Mouse (Mus musculus) forebrain, embryonic 16.5 days (tissue): Measurements from ENCODE around the gene Gm4201. TPM values are rescaled to one million over a fixed set of nuclear protein-coding genes. Genes with fewer than 3 reads are reported as not detected.
"Not testable (repeated sequence)": the region's sequence is repeated elsewhere in the genome, so short reads cannot be mapped to it uniquely, and the experiment has no call there.

Experiments used
- ATAC-seq: fragments of 200-750 bp; cut with Nextera tagmentation; 2 replicates; pipeline ENCODE4 v1.8.0; 2017; ENCODE audit warnings: mild to moderate bottlenecking, moderate library complexity
- H3K27ac ChIP-seq: fragments of 300-500 bp; sonication (generic); 2 replicates; pipeline ENCODE4 v1.5.1; 2014; ENCODE audit warnings: low read length, control low read depth
- H3K27me3 ChIP-seq: fragments of 300-500 bp; sonication (generic); replicated peaks from 2 replicates; pipeline ENCODE4 v1.6.1; 2014; ENCODE audit warnings: low read length; ENCODE audit not compliant: control insufficient read depth, insufficient read depth
- H3K36me3 ChIP-seq: fragments of 300-500 bp; sonication (generic); 2 replicates; pipeline ENCODE4 v1.6.1; 2014; ENCODE audit not compliant: control insufficient read depth, insufficient read depth
- H3K4me1 ChIP-seq: fragments of 300-500 bp; sonication (generic); replicated peaks from 2 replicates; pipeline ENCODE4 v1.6.1; 2014; ENCODE audit warnings: low read length; ENCODE audit not compliant: control insufficient read depth, insufficient read depth
- H3K4me2 ChIP-seq: fragments of 300-500 bp; sonication (generic); 2 replicates; pipeline ENCODE4 v1.6.1; 2014; ENCODE audit warnings: mild to moderate bottlenecking, low read length, control low read depth
- H3K4me3 ChIP-seq: fragments of 300-500 bp; sonication (generic); replicated peaks from 2 replicates; pipeline ENCODE4 v1.5.1; 2014; ENCODE audit warnings: mild to moderate bottlenecking, low read length, control low read depth
- H3K9ac ChIP-seq: fragments of 300-500 bp; sonication (generic); replicated peaks from 2 replicates; pipeline ENCODE4 v1.6.1; 2014; ENCODE audit warnings: low read depth, low read length, control low read depth
- H3K9me3 ChIP-seq: fragments of 300-500 bp; sonication (generic); 2 replicates; pipeline ENCODE4 v1.6.1; 2016; ENCODE audit warnings: low read length; ENCODE audit not compliant: control insufficient read depth
- WGBS: fragments of 180-500 bp; shearing (Covaris S2); extraction: QIAGEN DNeasy Blood & Tissue Kit; methylation state at CpG from one replicate; pipeline ENCODE4 v1.1.7; 2014; 5-methylcytosine and 5-hydroxymethylcytosine counted together
- polyA plus RNA-seq: library from polyadenylated mRNA; unstranded; fragments of >200 nt; fragmentation: Nextera tagmentation; extraction: Ambion mirVana; gene quantifications from 2 replicates; pipeline ENCODE4 v1.2.1, GENCODE M21; 2015

Gene Gm4201
- not detected in 2 replicates for polyA plus RNA-seq

- H3K27ac ChIP-seq, H3K36me3 ChIP-seq, H3K4me2 ChIP-seq, H3K4me3 ChIP-seq, H3K9ac ChIP-seq, H3K9me3 ChIP-seq, H3K27me3 ChIP-seq, ATAC-seq, H3K4me1 ChIP-seq: not testable (repeated sequence)
- WGBS, result no CpG with 5 or more reads among the region's 3 CpGs
Observed at GRCm38 (mm10) chr7:22565243-22565642, at the start of gene Gm4201. TSS of gene Gm4201 (minus strand) at chr7:22565343.

- H3K36me3 ChIP-seq, H3K9me3 ChIP-seq, H3K4me3 ChIP-seq, H3K4me1 ChIP-seq, H3K27ac ChIP-seq, H3K27me3 ChIP-seq, H3K9ac ChIP-seq, H3K4me2 ChIP-seq, ATAC-seq: not testable (repeated sequence)
- 78% methylated on average over 2 of the region's 4 CpGs for WGBS
Observed at GRCm38 (mm10) chr7:22588027-22588426, 22.9 kb upstream of the Gm4201 start, which contains the start of gene Gm4565. TSS of gene Gm4565 (minus strand) at chr7:22588127.

GRCm38 (mm10) chr7:22534787-22535186 is 30.4 kb downstream of the Gm4201 start, which contains the start of gene Gm8677:
TSS of gene Gm8677 (minus strand) at chr7:22534887.
- H3K9ac ChIP-seq, H3K4me2 ChIP-seq, H3K27me3 ChIP-seq, H3K36me3 ChIP-seq, H3K9me3 ChIP-seq, H3K4me1 ChIP-seq, H3K4me3 ChIP-seq, H3K27ac ChIP-seq, ATAC-seq: not testable (repeated sequence)
- WGBS, result no CpG with 5 or more reads among the region's 1 CpGs

- WGBS, result no CpG with 5 or more reads among the region's 3 CpGs
- not testable (repeated sequence) for H3K9ac ChIP-seq, ATAC-seq, H3K4me2 ChIP-seq, H3K4me3 ChIP-seq, H3K9me3 ChIP-seq, H3K27me3 ChIP-seq, H3K36me3 ChIP-seq, H3K27ac ChIP-seq, H3K4me1 ChIP-seq
Observed at GRCm38 (mm10) chr7:22522667-22523066, 42.5 kb downstream of the Gm4201 start, which contains the start of gene Vmn1r152. TSS of gene Vmn1r152 (plus strand) at chr7:22522967.

Other genes starting within 250 kb of the Gm4201 start
- gene Gm4187, start 235.6 kb downstream of the Gm4201 start, polyA plus RNA-seq, result not detected in 2 replicates
- gene Gm8660, start 194.3 kb downstream of the Gm4201 start, polyA plus RNA-seq, result not detected in 2 replicates
- not detected in 2 replicates for gene Vmn1r148, start 151.8 kb downstream of the Gm4201 start, polyA plus RNA-seq
- not detected in 2 replicates for gene Vmn1r149, start 127.1 kb downstream of the Gm4201 start, polyA plus RNA-seq
- gene Gm10665, start 101.3 kb downstream of the Gm4201 start, polyA plus RNA-seq, result not detected in 2 replicates
- not detected in 2 replicates for gene Vmn1r151, start 65.7 kb downstream of the Gm4201 start, polyA plus RNA-seq
- not detected in 2 replicates for gene Vmn1r152, start 42.4 kb downstream of the Gm4201 start, polyA plus RNA-seq
- not detected in 2 replicates for gene Gm8677, start 30.5 kb downstream of the Gm4201 start, polyA plus RNA-seq
- gene Gm4565, start 22.8 kb upstream of the Gm4201 start, polyA plus RNA-seq, result not detected in 2 replicates
- gene Vmn1r155, start 92.7 kb upstream of the Gm4201 start, polyA plus RNA-seq, result not detected in 2 replicates
- gene Gm8693, start 127.0 kb upstream of the Gm4201 start, polyA plus RNA-seq, result not detected in 2 replicates
- gene Gm4567, start 154.4 kb upstream of the Gm4201 start, polyA plus RNA-seq, result not detected in 2 replicates
- not detected in 2 replicates for gene Vmn1r157, start 196.4 kb upstream of the Gm4201 start, polyA plus RNA-seq
- not detected in 2 replicates for gene Vmn1r158, start 225.4 kb upstream of the Gm4201 start, polyA plus RNA-seq